Mouse (Mus musculus) heart, embryonic 16.5 days (tissue): ENCODE measurements at regions not wholly inside any gene's neighbourhood (a gene's known extent, or its start where the extent isn't known, plus 50 kb on each side); places are given as distances from the start of the nearest gene placed in this dataset.

Experiments
- ATAC-seq: fragments of 200-750 bp; cut with Nextera tagmentation; replicated peaks from 2 replicates; pipeline ENCODE4 v1.8.0; 2017; ENCODE audit warnings: moderate number of reproducible peaks; ENCODE audit not compliant: insufficient read depth, low FRiP score; ENCODE audit errors: extremely low read depth
- H3K27ac ChIP-seq: fragments of 300-500 bp; sonication (generic); 2 replicates; pipeline ENCODE4 v1.5.1; 2014; ENCODE audit warnings: mild to moderate bottlenecking, low read length, control low read depth, moderate library complexity
- H3K27me3 ChIP-seq: fragments of 300-500 bp; sonication (generic); 2 replicates; pipeline ENCODE4 v1.6.1; 2014; ENCODE audit warnings: low read length, mixed read lengths; ENCODE audit not compliant: control insufficient read depth, insufficient read depth
- H3K36me3 ChIP-seq: fragments of 300-500 bp; sonication (generic); 2 replicates; pipeline ENCODE4 v1.6.1; 2014; ENCODE audit not compliant: control insufficient read depth, insufficient read depth
- H3K4me1 ChIP-seq: fragments of 300-500 bp; sonication (generic); 2 replicates; pipeline ENCODE4 v1.6.1; 2014; ENCODE audit warnings: low read length, mixed read lengths; ENCODE audit not compliant: control insufficient read depth, insufficient read depth
- H3K4me2 ChIP-seq: fragments of 300-500 bp; sonication (generic); 2 replicates; pipeline ENCODE4 v1.6.1; 2014; ENCODE audit warnings: low read depth, mild to moderate bottlenecking, control low read depth, low read length
- H3K4me3 ChIP-seq: fragments of 300-500 bp; sonication (generic); 2 replicates; pipeline ENCODE4 v1.5.1; 2014; ENCODE audit warnings: mild to moderate bottlenecking, control low read depth, low read length
- H3K9ac ChIP-seq: fragments of 300-500 bp; sonication (generic); 2 replicates; pipeline ENCODE4 v1.6.1; 2014; ENCODE audit warnings: low read length, control low read depth
- H3K9me3 ChIP-seq: fragments of 300-500 bp; sonication (generic); replicated peaks from 2 replicates; pipeline ENCODE4 v1.6.1; 2016; ENCODE audit warnings: low read length; ENCODE audit not compliant: control insufficient read depth
- WGBS: fragments of 180-500 bp; shearing (Covaris S2); extraction: QIAGEN DNeasy Blood & Tissue Kit; methylation state at CpG from one replicate; pipeline ENCODE4 v1.1.7; 2014; 5-methylcytosine and 5-hydroxymethylcytosine counted together

DNA sequence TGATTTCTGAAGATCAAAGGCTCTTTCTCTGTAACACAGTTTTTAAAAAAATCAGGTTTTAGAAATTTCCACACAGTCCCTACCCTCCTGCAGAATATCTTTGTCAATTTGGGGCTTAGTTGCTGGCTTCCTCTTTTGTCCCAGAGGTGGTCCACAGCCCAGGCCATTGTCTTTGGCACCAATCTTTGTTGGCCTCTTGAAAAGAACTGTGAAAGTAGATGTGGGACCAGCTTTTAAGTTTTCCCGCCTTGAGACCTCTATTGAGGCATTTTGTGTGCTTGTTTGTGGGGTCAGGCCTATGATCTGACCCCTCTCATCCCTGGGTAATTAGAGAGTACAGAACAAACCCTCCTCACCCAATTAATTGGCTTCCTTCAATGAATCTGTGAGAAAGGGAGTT is 523.9 kb upstream of the Tnc start:
- H3K27ac ChIP-seq = no peak overlapping the region
- H3K4me2 ChIP-seq = no peak overlapping the region
- no peaks in the 10 kb centered on the region for H3K27me3 ChIP-seq
- WGBS = 51% methylated on average over 1 of the region's 1 CpGs
- H3K4me3 ChIP-seq = no peak overlapping the region
- H3K4me1 ChIP-seq = no peaks in the 10 kb centered on the region
- no peak overlapping the region for H3K9ac ChIP-seq
- H3K9me3 ChIP-seq = no peaks in the 10 kb centered on the region
- no peaks in the 10 kb centered on the region for H3K36me3 ChIP-seq
- ATAC-seq = no peak

DNA sequence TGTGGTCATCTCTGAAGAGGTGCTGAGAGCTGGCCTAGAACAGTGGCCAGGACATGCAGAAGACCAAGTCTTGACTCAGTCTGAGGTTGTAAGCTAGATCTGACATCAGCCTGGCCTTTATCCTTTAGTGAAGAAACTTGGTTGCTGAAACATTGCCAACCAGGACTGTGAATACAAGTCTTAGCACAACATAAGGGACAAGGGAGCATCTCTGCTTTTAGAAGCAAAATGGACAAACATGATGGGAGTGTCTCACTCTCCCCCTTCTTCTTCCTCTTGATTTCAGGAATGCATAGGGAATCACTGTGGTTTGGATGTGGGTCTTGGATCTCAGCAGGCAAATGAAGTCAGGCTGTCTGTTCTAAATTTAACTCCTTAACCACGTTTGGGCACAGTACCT is 529.1 kb upstream of the Tnc start:
- Histone ChIP-seq H3K27me3 (no peaks in the 10 kb centered on the region), H3K36me3 (no peaks in the 10 kb centered on the region), H3K4me1 (no peaks in the 10 kb centered on the region), H3K9me3 (no peaks in the 10 kb centered on the region), H3K9ac (no peak overlapping the region), H3K4me2 (no peak overlapping the region), H3K4me3 (no peak overlapping the region), H3K27ac (no peak overlapping the region)
- WGBS = 11% methylated on average over 1 of the region's 1 CpGs
- no peak for ATAC-seq

DNA sequence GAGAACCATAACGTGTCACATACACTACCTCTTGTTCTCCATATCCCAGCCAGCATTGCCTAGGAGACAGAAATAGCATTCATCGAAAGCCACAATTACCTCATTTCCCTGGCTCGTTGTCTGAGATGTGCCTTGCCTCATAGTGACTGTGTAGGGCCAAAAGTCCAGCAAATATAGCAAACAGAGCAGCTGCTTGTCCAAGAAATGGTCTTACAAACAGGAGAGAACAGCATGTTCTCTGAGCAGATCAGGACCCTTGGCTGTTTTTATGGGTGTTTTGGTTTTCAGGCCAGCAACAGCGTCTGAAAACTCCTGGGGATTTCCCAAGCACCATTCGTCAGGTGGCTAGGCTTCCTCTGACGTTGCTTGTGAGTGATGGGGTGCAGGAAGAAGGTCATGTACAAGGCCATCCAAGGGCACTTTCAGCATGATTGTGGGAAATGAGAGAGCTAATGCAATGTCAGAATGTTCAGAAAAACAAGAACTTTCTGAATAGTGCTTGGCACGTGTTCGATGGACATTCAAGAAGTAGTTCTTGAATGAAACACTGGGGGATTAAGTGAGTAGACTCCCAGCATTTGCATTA is 528.9 kb upstream of the Pappa start:
- no peaks in the 10 kb centered on the region for H3K4me1 ChIP-seq
- WGBS = 40% methylated on average over 8 of the region's 8 CpGs
- no peak overlapping the region for H3K9ac ChIP-seq
- H3K36me3 ChIP-seq = no peaks in the 10 kb centered on the region
- peak; percentile 72 for ATAC-seq
- H3K9me3 ChIP-seq = no peaks in the 10 kb centered on the region
- H3K27ac ChIP-seq = peak overlapping the region; percentile 60
- no peak overlapping the region for H3K4me2 ChIP-seq
- H3K27me3 ChIP-seq = no peaks in the 10 kb centered on the region
- no peak overlapping the region for H3K4me3 ChIP-seq

DNA sequence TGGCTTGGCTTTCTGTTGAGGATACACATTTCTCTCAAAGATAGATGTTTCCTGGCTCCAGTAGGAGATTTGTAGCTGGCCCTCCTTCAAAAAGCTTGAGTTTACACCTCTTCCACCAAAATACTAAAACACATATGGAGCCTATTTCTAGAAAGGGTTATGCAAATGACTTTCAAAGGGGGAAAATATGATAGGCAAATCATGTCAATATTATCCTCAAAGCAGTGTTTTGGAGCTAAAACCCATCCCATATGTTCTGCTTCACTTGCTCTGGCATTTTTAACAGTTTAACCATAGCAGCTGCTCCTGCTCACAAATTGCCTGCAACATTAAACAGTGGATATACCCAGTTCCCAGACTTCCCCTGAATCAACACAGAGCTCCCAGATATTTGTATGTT is 525.5 kb upstream of the Pappa start:
- H3K4me3 ChIP-seq = no peak overlapping the region
- H3K27ac ChIP-seq = no peak overlapping the region
- ATAC-seq = no peak
- no peaks in the 10 kb centered on the region for H3K27me3 ChIP-seq
- no peaks in the 10 kb centered on the region for H3K4me1 ChIP-seq
- no peak overlapping the region for H3K4me2 ChIP-seq
- H3K9me3 ChIP-seq = no peaks in the 10 kb centered on the region
- no peaks in the 10 kb centered on the region for H3K36me3 ChIP-seq
- H3K9ac ChIP-seq = no peak overlapping the region

DNA sequence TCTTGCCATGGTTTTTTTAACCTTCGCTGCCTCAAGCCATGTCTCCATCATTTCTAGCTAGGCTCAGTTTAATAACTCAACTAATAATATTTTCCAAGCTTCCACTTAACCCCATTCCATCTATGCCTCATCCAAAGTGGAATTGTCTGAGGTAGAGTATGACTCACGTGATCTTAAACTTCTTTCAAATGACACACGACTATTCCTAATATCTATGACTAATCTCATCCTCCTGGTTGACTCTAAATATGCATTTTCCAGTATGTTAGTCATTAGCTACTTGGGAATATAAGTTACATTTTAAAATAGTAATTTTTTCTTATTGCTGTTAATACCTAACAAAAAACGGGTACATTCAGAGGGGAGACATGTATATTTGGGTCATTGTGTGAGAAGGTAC is 524.8 kb upstream of the Pappa start:
- Histone ChIP-seq H3K4me2 (no peak overlapping the region), H3K9me3 (no peaks in the 10 kb centered on the region), H3K27me3 (no peaks in the 10 kb centered on the region), H3K9ac (no peak overlapping the region), H3K4me3 (no peak overlapping the region), H3K36me3 (no peaks in the 10 kb centered on the region), H3K27ac (no peak overlapping the region), H3K4me1 (no peaks in the 10 kb centered on the region)
- WGBS = 76% methylated on average over 4 of the region's 4 CpGs
- no peak for ATAC-seq

DNA sequence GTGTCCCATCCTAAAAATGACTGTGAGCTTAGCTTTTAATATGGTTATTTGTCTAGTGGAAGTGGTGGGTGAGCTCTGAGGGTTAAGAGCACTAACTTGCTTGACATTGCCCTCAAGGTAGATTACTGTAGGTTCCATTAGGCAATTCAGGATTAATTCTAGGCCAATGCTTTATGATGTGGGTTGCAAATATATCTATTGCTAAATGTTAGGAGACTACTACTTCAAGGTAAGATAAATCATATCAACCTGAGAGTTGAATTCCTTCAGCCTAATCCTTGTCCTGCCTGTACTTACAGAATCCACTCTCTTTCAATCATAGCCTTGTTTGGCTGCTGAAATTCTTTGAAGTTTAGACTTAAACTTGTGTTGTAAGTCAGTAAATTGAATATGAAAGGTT is 501.2 kb upstream of the Pappa start:
- Histone ChIP-seq H3K27ac (no peak overlapping the region), H3K4me3 (no peak overlapping the region), H3K9ac (no peak overlapping the region), H3K4me1 (no peaks in the 10 kb centered on the region), H3K9me3 (no peaks in the 10 kb centered on the region), H3K4me2 (no peak overlapping the region), H3K27me3 (no peaks in the 10 kb centered on the region), H3K36me3 (no peaks in the 10 kb centered on the region)
- ATAC-seq = no peak

DNA sequence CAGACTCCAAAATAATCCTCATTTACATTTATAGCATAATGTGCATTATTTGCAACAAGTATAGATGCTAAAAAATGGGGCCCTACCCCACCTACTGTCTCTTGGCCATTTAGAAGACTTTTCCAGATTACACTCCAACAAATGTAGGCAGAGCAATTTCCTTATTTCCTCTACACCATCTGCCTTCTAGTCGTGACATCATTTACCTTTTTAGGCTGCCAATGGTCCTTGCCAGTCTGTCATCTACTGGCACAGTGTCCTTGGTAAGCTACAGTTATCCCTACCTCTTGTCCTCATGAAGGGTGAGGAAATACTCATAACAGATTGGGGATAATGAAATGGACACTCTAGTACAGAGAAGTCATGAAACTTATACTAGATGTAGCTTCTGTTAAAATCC is 491.8 kb upstream of the Pappa start:
- Histone ChIP-seq H3K36me3 (no peaks in the 10 kb centered on the region), H3K27me3 (no peaks in the 10 kb centered on the region), H3K9me3 (no peaks in the 10 kb centered on the region), H3K9ac (no peak overlapping the region), H3K27ac (no peak overlapping the region), H3K4me2 (no peak overlapping the region), H3K4me1 (no peaks in the 10 kb centered on the region), H3K4me3 (no peak overlapping the region)
- WGBS = 38% methylated on average over 1 of the region's 1 CpGs
- no peak for ATAC-seq

DNA sequence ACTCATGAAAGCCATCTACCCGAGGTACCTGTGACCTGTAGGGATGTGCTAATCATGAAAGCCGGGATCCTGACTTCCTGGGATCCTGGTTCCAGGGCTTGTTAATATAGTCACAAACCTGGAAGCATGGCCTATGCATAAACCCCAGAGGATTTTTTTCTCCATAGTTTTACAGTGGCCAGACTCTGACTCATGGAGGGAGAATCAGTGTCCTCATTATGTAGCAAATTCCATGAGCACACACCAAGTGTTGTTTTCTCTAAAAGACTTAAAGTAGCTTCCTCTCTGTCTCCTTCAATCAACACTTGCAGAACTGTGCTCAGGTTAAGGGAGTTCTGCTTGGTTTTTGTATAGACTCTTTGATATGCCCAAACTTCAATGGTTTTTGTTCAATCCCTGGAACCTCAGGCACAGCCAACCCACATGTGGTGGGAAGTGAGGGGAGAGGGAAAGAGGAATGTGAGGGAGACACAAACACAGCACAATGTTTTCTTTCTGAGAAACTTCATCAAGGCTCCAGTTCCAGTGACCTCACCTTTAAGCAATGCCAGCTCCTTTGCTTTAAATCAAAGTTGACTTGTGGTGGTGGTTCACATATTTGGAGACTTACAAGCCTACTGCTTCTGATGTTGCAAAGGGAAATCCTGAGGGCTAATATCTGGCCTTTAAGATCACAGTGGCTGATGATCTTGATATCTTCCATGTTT is 488.6 kb upstream of the Pappa start:
- H3K4me2 ChIP-seq = no peak overlapping the region
- no peak for ATAC-seq
- H3K27me3 ChIP-seq = no peaks in the 10 kb centered on the region
- H3K9me3 ChIP-seq = no peaks in the 10 kb centered on the region
- no peaks in the 10 kb centered on the region for H3K36me3 ChIP-seq
- WGBS = 70% methylated on average over 2 of the region's 2 CpGs
- H3K4me3 ChIP-seq = no peak overlapping the region
- H3K27ac ChIP-seq = no peak overlapping the region
- no peaks in the 10 kb centered on the region for H3K4me1 ChIP-seq
- no peak overlapping the region for H3K9ac ChIP-seq

DNA sequence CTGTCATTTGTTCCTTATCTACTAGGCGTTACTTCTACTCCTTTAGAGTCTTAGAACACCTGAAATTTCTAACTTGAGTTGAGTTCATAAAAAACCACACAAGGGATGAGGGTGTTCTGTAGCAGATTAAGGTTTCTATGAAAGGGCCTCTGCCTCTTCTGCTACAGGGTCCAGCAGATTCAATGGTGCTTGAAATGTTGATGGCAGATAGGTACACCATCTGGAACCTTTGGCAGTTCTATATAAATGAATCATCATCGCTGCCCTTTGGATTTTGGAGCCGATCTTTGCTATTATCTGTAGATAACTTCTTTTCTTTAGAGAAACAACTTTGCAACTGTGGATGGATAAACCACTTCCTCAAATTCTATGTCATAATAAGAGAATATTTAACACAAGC is 483.9 kb upstream of the Pappa start:
- 63% methylated on average over 3 of the region's 3 CpGs for WGBS
- no peak overlapping the region for H3K27ac ChIP-seq
- no peaks in the 10 kb centered on the region for H3K27me3 ChIP-seq
- no peaks in the 10 kb centered on the region for H3K9me3 ChIP-seq
- H3K9ac ChIP-seq = no peak overlapping the region
- H3K4me1 ChIP-seq = no peaks in the 10 kb centered on the region
- H3K4me3 ChIP-seq = no peak overlapping the region
- no peak overlapping the region for H3K4me2 ChIP-seq
- H3K36me3 ChIP-seq = no peaks in the 10 kb centered on the region
- ATAC-seq = no peak
